Mouse (Mus musculus) inflammation-experienced regulatory T-cells, adult 6 months (primary cell): ENCODE results near the gene Palm3. TPM values are rescaled to one million over a fixed set of nuclear protein-coding genes. Genes with fewer than 3 reads are reported as not detected.
"Not testable (repeated sequence)": the region's sequence is repeated elsewhere in the genome, so short reads cannot be mapped to it uniquely, and the experiment has no call there.

ENCODE experiments used
- ATAC-seq: one replicate; pipeline ENCODE4 v1.8.0; 2017
- polyA plus RNA-seq, 3 experiments: library from polyadenylated mRNA; unstranded; fragments of 100-300 nt; shearing (Covaris generic); gene quantifications; one replicate each; pipeline ENCODE4 v1.2.1; 2017

The Palm3 gene
- polyA plus RNA-seq, 3 experiments from 2014 or later = 1.6 to 3.7 (median 2.8) TPM

GRCm38 (mm10) chr8:83998231-83999056, 22.8 kb upstream of the Palm3 start:
- ATAC-seq = peak; percentile 59

- ATAC-seq = no peak
Observed at GRCm38 (mm10) chr8:83999057-83999705, 22.1 kb upstream of the Palm3 start.

GRCm38 (mm10) chr8:83999825-84000224, 21.4 kb upstream of the Palm3 start:
- no peak for ATAC-seq

- ATAC-seq = no peak
Observed at GRCm38 (mm10) chr8:84001281-84002000, 19.8 kb upstream of the Palm3 start, which contains the start of gene 1700067K01Rik. Gene 1700067K01Rik, plus strand, starts transcription at chr8:84001502.

- ATAC-seq = no peak
Observed at GRCm38 (mm10) chr8:84002957-84003611, 18.2 kb upstream of the Palm3 start.

GRCm38 (mm10) chr8:84003612-84004246, 17.5 kb upstream of the Palm3 start:
- no peak for ATAC-seq

GRCm38 (mm10) chr8:84004533-84005201, 16.6 kb upstream of the Palm3 start:
- ATAC-seq = peak; percentile 97

GRCm38 (mm10) chr8:84005502-84005901, 15.8 kb upstream of the Palm3 start:
- ATAC-seq = not testable (repeated sequence)

- no peak for ATAC-seq
Observed at GRCm38 (mm10) chr8:84008362-84008761, 12.9 kb upstream of the Palm3 start.

GRCm38 (mm10) chr8:84009876-84010275, 11.4 kb upstream of the Palm3 start:
- ATAC-seq = no peak

- ATAC-seq = peak; percentile 72
Observed at GRCm38 (mm10) chr8:84010625-84011611, 10.4 kb upstream of the Palm3 start.

GRCm38 (mm10) chr8:84011705-84012498, 9.4 kb upstream of the Palm3 start, which contains the start of gene 2210011C24Rik:
Gene 2210011C24Rik, minus strand, starts transcription at chr8:84012171.
- peak; percentile 27 for ATAC-seq

GRCm38 (mm10) chr8:84012499-84013165, 8.6 kb upstream of the Palm3 start:
- no peak for ATAC-seq

GRCm38 (mm10) chr8:84015833-84016232, 5.4 kb upstream of the Palm3 start:
- no peak for ATAC-seq

- ATAC-seq = no peak
Observed at GRCm38 (mm10) chr8:84019738-84020137, 1.5 kb upstream of the Palm3 start.

- ATAC-seq = no peak
Observed at GRCm38 (mm10) chr8:84021569-84021968, 298 bp downstream of the Palm3 start.

- ATAC-seq = no peak
Observed at GRCm38 (mm10) chr8:84023085-84023484, 1.8 kb downstream of the Palm3 start.

GRCm38 (mm10) chr8:84023631-84024030, 2.4 kb downstream of the Palm3 start:
- no peak for ATAC-seq

- no peak for ATAC-seq
Observed at GRCm38 (mm10) chr8:84024171-84024570, 2.9 kb downstream of the Palm3 start.
